Mouse (Mus musculus): ENCODE data around the gene Ppp5c. TPM values are rescaled to one million over a fixed set of nuclear protein-coding genes. Genes with fewer than 3 reads are reported as not detected.

Gene Ppp5c
- polyA plus RNA-seq, 1 experiment from 2014 or later: 103 TPM

DNA sequence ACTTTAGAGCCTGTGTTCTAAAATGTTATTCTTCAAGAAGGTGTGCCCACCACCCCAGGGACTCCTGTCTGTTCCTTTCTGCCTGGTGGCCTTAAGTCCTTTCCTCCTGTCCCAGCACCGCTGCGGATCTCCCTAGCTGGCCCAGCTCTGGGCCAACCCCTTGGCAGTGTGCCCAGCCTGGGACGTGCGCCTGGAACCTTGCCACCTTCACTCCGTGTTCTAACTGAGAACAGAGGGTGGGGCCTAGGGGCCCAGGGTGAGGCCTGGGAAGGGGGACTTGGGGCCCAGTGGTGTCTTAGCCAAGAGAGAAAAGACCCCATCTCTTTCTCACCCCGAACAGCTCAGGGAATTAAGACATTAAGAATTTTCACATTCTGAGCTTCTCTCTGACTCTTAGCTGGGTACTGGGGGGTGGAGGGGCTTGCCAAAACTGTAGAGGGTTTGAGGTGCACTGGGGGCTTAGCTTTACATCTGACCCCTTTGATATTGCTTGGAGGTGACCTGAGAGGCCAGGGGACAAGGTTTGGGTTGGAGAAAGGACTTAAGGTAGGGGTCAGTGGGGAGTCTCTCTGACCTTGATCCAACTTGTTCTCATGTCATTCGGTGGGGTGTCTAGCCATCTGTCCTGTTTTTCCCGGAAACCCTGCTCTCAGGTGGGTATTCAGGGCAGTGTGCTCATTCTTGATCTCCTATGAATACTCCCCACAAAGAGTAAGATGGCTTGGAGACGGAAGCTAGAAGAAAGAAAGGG is 32.5 kb upstream of the Ppp5c start:
- Histone ChIP-seq H3K9me3 (replicated peaks) (no peaks in the 10 kb centered on the region), H3K27ac (peak overlapping the region; percentile 82), H3K4me2 (peak overlapping the region; percentile 73), H3K9ac (no peak overlapping the region), H3K36me3 (ENCODE audit: poor library complexity, severe bottlenecking) (no peaks in the 10 kb centered on the region), H3K4me3 (peak overlapping the region; percentile 13; the same call in 1 of the 2 replicates), H3K27me3 (peaks cover 8% of the 10 kb centered on the region; the same call in 1 of the 2 replicates), H3K4me1 (peaks cover 67% of the 10 kb centered on the region)
- ATAC-seq: peak; percentile 42
- WGBS: 24% methylated on average over 9 of the region's 9 CpGs

DNA sequence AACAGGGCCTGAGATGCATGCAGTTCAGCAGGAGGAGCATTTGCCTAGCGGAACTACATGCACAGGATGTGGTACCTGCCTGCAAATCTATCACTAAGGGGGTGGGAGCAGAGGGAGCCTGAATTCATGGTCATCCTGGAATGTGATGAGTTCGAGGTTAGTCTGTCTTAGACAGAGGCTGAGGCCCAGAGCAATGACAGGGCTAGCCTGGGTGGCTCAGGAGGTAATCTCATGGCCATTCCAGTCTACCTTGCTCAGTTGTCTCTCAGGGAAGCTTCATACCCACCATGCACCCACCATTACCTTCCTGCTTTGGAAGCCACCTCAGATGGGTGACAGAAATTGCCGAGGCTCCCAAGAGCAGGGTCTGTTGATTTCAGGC is 31.7 kb upstream of the Ppp5c start:
- Histone ChIP-seq H3K27ac (peak overlapping the region; percentile 82), H3K4me2 (peak overlapping the region; percentile 73), H3K4me1 (peaks cover 67% of the 10 kb centered on the region), H3K36me3 (ENCODE audit: poor library complexity, severe bottlenecking) (0 out of 2 replicates have a peak, but pooled peaks cover 1% of the 10 kb centered on the region), H3K4me3 (no peak overlapping the region), H3K9ac (no peak overlapping the region), H3K27me3 (peaks cover 8% of the 10 kb centered on the region; the same call in 1 of the 2 replicates), H3K9me3 (replicated peaks) (no peaks in the 10 kb centered on the region)
- no peak for ATAC-seq
- WGBS: 69% methylated on average over 3 of the region's 3 CpGs

DNA sequence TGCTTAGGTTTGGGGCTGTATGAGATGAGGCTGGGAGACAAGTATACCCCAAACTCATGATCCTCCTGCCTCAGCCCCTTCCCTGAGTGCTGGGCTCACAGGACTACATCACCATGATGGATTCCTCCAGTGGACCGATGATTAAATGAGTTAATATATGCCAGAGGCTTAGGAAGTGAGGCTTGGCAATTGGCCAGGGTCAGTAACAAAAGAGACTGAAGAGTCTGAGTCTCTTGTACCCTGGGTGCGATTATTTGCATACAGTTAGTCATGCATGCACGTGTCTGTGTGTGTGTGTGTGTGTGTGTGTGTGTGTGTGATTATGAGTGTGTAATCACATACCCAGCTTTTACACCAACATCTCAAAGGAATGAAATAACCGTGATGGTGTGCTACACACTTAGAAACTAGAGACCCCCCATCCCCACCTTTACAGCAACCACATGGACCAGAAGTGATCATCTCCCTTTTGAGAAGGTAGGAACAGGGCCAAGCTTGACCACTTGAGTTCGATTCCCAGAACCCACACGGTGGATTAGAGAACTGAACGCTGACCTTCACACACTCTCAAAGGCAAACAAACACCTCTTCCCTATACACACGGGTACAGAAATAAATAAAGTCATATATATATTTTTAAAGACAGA is 31.2 kb upstream of the Ppp5c start:
- Histone ChIP-seq H3K4me2 (peak overlapping the region; percentile 73; the same call in 1 of the 2 replicates), H3K9ac (no peak overlapping the region), H3K9me3 (replicated peaks) (no peaks in the 10 kb centered on the region), H3K36me3 (ENCODE audit: poor library complexity, severe bottlenecking) (0 out of 2 replicates have a peak, but pooled peaks cover 2% of the 10 kb centered on the region), H3K27ac (peak overlapping the region; percentile 85), H3K4me3 (no peak overlapping the region), H3K27me3 (peaks cover 8% of the 10 kb centered on the region; the same call in 1 of the 2 replicates), H3K4me1 (peaks cover 67% of the 10 kb centered on the region)
- WGBS: 35% methylated on average over 8 of the region's 8 CpGs
- peak; percentile 13; the same call in 1 of the 2 replicates for ATAC-seq

DNA sequence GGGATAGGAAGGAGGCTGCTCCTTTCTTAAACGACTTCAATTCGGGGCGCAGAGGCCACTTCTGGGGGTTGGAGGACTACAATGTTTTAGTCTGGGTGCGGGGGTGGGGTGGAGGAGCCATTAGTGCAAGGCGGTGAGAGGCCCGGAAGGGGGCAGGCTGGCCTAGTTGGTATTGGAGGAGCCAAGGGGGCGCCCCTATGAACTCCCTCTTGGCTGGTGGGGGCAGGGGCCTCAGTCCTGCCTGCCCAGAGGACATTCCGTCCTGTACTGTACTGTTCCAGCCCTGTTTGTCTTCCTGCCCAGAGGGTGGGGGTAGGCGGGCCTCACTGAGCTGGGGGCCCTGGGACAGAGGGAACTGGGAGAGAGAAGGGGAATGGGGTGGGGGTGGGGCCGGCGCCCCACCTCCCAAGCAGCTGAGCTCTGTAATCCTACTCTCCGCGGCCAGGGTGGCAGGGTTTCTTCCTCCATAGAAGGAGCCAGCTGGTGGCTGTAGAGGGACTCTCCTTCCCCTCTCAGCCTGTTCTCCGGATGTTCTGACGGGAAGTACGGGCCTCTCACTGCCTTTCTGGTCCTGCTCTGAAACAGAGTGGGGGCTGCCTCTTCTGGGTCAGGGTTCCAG is 30.5 kb upstream of the Ppp5c start:
- 3% methylated on average over 16 of the region's 16 CpGs for WGBS
- Histone ChIP-seq H3K4me1 (peaks cover 67% of the 10 kb centered on the region), H3K4me2 (peak overlapping the region; percentile 34), H3K36me3 (ENCODE audit: poor library complexity, severe bottlenecking) (0 out of 2 replicates have a peak, but pooled peaks cover 10% of the 10 kb centered on the region), H3K27me3 (peaks cover 5% of the 10 kb centered on the region; the same call in 1 of the 2 replicates), H3K9ac (peak overlapping the region; percentile 23; the same call in 1 of the 2 replicates), H3K4me3 (no peak overlapping the region), H3K27ac (peak overlapping the region; percentile 85), H3K9me3 (replicated peaks) (no peaks in the 10 kb centered on the region)
- ATAC-seq: peak; percentile 37

DNA sequence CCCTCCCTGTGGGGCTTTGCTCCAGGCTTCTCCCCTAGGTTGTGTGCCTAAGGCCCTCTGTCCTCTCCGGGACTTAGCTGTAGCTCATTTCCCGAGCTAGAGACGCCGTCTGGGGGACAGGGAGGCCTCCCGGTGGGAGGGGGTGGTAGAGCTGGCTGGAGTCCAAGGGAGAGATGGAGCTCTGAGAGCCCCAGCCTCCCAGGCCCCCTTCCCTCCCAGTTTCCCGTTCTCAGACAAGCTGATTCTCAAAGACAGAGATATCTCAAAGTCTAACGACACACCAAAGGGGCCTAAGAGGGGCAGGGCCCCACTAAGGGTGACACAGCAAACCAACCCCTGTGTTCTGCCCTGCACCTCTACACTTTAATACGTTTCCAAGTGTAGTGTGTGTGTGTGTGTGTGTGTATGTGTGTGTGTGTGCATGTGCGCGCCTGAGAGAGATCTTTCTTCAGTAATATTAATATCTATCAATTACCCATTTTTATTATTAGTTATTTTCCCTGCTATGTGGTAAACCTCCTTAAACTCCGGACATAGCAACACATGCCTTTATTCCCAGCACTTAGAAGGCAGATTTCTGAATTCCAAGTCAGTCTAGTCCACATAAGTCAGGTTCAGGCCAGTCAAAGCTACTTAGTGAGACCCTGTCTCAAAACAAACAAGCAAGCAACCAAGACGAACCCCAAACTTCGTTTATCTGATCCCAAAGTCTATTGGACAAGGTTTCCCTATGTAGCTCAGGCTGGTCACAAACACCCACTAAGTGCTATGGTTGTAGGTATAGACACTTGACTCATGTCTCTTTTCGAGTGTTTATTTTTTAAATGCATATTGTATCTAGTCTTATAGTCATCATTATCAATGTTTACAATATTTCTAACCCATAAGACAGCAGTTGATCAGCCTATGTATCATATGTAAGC is 29.1 kb upstream of the Ppp5c start:
- WGBS: 38% methylated on average over 14 of the region's 14 CpGs

DNA sequence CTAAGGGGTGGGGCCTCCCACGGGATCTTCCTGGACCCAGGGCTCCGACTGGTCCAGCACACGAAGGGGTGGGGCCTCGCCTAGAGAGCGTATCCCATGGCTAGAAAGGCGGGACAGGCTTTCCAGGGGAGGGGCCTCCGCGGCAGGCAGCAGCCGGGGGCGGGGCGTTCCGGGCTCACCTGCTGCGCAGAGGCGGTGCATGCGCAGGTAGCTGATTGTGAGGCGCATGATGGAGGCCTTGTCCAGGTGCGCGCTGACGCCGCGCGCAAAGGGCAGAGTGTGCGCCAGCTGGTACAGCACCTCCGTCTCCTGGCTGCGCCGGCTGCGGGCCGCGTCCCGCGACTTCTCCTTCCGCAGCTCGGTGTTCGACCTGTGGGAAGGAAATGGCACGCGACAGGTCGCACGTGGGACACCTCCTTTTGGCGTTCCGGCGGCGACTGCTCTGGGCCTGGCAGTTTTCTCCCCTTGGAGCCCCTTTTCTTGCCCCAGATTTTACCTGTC is 28.4 kb upstream of the Ppp5c start:
- ATAC-seq: peak; percentile 83
- H3K27ac ChIP-seq: peak overlapping the region; percentile 77
- under 1% methylated on average over 41 of the region's 42 CpGs for WGBS
- no peaks in the 10 kb centered on the region for H3K9me3 ChIP-seq (replicated peaks)
- peaks cover 51% of the 10 kb centered on the region for H3K4me1 ChIP-seq
- H3K36me3 ChIP-seq (ENCODE audit: poor library complexity, severe bottlenecking): 0 out of 2 replicates have a peak, but pooled peaks cover 11% of the 10 kb centered on the region
- no peaks in the 10 kb centered on the region for H3K27me3 ChIP-seq
- H3K4me3 ChIP-seq: peak overlapping the region; percentile 45
- H3K4me2 ChIP-seq: peak overlapping the region; percentile 73
- H3K9ac ChIP-seq: peak overlapping the region; percentile 62

More for the DNA sequence above, 29.1 kb upstream of the Ppp5c start:
- 0 out of 2 replicates have a peak, but pooled peaks cover 11% of the 10 kb centered on the region for H3K36me3 ChIP-seq (ENCODE audit: poor library complexity, severe bottlenecking)
- peak overlapping the region; percentile 73 for H3K4me2 ChIP-seq
- no peaks in the 10 kb centered on the region for H3K9me3 ChIP-seq (replicated peaks)
- H3K9ac ChIP-seq: peak overlapping the region; percentile 62
- peaks cover 59% of the 10 kb centered on the region for H3K4me1 ChIP-seq
- H3K27ac ChIP-seq: peak overlapping the region; percentile 77
- peak overlapping the region; percentile 45 for H3K4me3 ChIP-seq
- peak; percentile 5; the same call in 1 of the 2 replicates for ATAC-seq
- no peaks in the 10 kb centered on the region for H3K27me3 ChIP-seq

DNA sequence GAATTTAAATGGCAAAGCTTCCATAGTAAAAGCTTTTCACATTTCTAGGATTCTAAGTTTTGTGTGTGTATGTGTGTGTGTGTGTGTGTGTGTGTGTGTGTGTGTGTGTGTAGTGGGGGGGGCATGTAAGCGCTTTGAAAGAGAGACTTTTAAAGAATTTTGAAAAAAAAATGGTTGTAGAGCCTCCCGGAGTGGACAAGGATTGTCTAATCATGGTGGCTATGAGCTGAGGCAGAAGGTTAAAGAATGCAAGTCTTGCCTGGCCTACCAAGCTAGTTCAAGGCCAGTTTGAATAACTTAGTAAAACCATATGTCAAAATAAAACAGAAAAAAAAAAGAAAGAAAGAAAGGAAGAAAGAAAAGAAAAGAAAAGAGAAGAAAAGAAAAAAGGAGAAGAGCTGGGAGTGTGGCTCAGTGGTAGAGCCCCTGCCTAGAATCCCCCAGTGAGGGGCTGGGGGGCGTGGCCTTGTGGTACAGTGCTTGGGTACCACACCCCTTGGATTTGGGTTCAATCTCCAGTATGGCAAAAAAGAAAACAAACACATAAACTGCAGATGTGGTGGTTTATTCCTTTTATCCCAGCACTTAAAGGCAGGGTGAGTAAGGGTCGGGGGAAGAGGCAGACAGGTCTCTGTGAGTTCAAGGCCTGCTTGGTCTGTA is 27.7 kb upstream of the Ppp5c start:
- WGBS: 92% methylated on average over 4 of the region's 4 CpGs
- Histone ChIP-seq H3K4me1 (peaks cover 44% of the 10 kb centered on the region), H3K4me3 (peak overlapping the region; percentile 45), H3K36me3 (ENCODE audit: poor library complexity, severe bottlenecking) (0 out of 2 replicates have a peak, but pooled peaks cover 13% of the 10 kb centered on the region), H3K27ac (no peak overlapping the region), H3K4me2 (peak overlapping the region; percentile 73), H3K9me3 (replicated peaks) (no peaks in the 10 kb centered on the region), H3K27me3 (no peaks in the 10 kb centered on the region), H3K9ac (0 out of 2 replicates have a peak overlapping the region, but pooled peaks have one; percentile 62)
- ATAC-seq: no peak

DNA sequence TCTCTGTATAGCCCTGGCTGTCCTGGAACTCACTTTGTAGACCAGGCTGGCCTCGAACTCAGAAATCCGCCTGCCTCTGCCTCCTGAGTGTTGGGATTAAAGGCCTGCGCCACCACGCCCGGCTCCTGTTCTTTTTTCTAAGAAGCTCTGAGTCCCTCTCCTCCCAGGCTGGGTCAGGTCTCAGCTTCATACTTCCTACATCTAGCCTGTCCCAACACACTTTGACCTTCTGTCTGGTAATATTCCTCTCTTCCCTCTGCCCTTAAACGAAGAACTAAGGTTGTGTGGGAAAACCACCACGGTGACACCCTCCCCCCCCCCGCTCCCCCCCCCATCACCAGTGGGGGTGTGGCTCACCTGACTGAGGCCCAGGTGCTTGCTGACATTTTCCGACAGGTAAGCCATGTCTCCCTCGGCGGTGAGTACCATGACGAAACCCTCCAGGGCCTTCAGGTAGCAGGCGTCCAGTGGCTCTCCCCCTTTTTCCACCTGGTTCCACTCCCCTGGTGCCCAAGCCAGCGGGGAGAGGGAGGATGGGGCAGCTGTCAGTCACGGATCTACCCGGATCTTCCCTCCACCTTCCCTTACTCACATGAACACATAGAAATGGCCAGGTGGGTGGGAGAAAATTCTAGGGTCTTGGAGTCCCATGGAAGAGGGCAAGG is 26.7 kb upstream of the Ppp5c start:
- Histone ChIP-seq H3K4me3 (no peak overlapping the region), H3K9ac (no peak overlapping the region), H3K9me3 (replicated peaks) (no peaks in the 10 kb centered on the region), H3K36me3 (ENCODE audit: poor library complexity, severe bottlenecking) (0 out of 2 replicates have a peak, but pooled peaks cover 14% of the 10 kb centered on the region), H3K27ac (no peak overlapping the region), H3K4me1 (peaks cover 35% of the 10 kb centered on the region), H3K4me2 (no peak overlapping the region), H3K27me3 (no peaks in the 10 kb centered on the region)
- 90% methylated on average over 12 of the region's 16 CpGs for WGBS
- ATAC-seq: no peak

DNA sequence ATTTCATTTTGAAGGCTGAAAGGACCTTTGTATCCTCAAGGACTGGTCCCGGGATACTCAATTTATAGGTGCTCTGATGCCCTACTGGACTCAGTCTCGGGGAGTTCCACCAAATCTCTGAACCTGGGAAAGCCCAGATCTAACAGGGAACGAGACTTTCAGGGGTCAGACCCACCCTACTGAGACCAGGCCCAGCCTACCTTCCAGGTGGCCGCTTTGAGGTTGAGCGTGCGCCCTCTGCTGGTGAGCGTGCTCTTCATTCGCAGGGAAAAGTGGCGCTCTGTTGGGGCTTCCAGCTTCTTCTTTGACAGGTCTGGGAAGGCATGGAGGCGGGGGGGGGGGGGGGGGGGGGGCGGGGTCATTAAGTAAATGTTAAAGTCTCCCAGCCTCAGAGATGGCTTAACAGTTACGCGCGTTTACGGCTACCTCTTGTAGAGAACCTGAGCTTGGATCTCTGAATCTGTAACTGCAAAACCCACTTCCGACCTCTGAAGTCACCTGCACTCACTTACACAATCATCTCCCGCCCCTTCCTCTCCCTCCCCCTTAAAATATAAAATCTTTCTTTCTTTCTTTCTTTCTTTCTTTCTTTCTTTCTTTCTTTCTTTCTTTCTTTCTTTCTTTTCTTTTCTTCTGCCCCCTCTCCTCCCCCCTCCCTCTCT is 23.3 kb upstream of the Ppp5c start:
- Histone ChIP-seq H3K4me3 (no peak overlapping the region), H3K4me1 (peaks cover 5% of the 10 kb centered on the region), H3K4me2 (no peak overlapping the region), H3K9me3 (replicated peaks) (no peaks in the 10 kb centered on the region), H3K9ac (no peak overlapping the region), H3K27ac (no peak overlapping the region), H3K27me3 (no peaks in the 10 kb centered on the region), H3K36me3 (ENCODE audit: poor library complexity, severe bottlenecking) (peaks cover 24% of the 10 kb centered on the region)
- WGBS: 10% methylated on average over 15 of the region's 17 CpGs
- no peak for ATAC-seq

DNA sequence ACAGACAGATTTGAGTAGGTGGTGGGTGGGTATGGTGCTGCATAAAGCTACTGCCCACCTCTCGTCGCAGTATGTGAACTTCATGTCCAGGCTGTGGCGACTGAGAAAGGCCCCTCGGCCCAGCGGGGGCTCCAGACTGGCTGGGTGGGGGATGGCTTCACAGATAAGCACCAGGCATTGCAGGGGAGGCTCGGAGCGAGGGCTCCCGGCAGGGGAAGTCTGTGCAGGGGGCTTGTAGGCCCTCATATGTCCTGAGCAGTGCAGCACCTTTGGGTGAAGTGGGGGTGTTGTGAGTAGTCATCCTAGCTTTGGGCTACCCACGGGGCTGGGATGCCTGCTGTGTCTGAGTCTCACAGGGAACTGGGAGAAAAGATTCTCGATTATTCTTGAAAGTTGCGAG is 22.8 kb upstream of the Ppp5c start:
- Histone ChIP-seq H3K36me3 (ENCODE audit: poor library complexity, severe bottlenecking) (peaks cover 24% of the 10 kb centered on the region), H3K4me2 (no peak overlapping the region), H3K27me3 (no peaks in the 10 kb centered on the region), H3K9ac (no peak overlapping the region), H3K4me3 (no peak overlapping the region), H3K4me1 (no peaks in the 10 kb centered on the region; the same call in 1 of the 2 replicates), H3K27ac (no peak overlapping the region), H3K9me3 (replicated peaks) (no peaks in the 10 kb centered on the region)
- 68% methylated on average over 11 of the region's 11 CpGs for WGBS
- no peak for ATAC-seq

Measured in forebrain, embryonic 13.5 days (tissue).